Mouse (Mus musculus): ENCODE data around the gene Srgap2.

Gene Srgap2

DNA sequence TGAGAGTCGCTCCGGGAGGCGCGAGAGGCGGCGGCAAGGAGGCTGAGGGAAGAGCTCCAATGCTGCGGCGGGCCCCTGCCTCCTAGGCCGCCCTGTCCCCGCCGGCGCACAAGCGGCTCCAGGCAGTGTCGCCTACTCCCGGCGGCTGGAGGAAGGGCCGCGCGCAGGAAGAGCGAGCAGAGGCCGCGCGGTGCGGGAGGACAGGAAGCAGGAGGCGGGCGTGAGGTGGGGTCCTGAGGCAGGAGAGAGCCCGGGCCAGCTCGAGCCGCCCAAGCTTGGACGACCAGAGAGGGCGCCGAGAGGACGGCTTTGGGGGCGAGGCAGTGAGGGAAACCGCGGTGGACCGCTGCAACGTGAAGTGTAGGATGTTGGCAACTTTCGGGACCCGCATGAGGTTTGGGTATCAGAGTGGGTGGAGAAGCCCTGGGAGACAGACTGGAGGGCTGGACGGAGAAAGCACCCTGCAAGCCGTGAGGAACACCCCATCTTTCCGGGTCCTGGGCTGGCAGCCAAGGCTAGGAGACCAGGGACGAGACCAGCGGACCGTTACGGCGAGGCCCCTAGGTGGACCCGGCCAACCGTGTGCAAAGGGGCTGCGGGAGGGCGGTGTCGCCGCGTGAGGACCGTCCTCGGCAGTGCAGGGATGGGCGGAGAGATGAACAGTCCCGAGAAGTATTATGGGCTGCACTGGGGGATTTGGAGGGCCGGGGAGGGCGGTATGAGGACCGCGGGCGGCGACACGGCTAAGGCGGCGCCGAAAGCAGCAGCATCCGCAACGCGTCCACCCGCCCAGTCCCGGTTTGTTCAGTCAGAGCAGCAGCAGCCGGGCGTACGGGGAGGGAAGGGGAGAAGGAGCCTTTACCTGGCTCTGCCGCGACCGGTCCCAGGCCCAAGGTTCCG lies 531 bp downstream of the Srgap2 start:
- in situ Hi-C loops (cut with MboI; ENCODE audit: low sequenced_read_pairs) = no loop called here

DNA sequence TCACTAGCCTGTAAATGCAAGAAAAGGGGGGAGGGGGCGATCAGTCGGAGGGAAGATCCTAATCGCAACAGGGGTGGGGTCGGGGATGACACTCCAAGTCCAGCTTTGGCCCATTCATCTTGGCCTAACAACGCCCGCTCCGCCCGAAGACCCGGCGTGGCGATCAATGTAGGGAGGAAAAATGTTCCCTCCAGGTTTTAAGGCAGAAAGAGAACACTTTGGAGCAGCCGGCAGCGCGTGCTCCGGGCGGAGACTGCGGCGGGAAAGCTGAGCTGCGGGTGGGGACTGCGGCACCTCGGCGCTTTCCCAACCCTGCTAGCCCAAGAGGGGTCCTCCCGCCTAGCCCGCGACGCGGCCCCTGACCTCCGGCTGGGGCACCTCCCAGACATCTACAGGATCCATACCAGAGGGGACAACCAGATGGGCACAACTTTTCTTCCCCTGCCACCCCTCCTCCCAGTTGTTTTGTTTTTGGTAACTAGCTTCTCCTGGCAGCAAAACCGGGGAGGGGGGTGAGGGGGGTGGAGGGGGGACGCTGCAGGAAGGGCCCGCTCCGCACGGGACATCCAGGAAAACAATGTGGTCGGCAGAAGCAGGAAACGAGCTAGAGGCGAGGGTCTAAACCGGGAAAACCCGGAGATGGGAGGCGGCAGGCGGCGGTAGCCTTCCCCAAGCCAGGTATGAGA lies 1.4 kb downstream of the Srgap2 start:
- in situ Hi-C loops (cut with MboI; ENCODE audit: low sequenced_read_pairs) = no loop called here

- in situ Hi-C loops (cut with MboI; ENCODE audit: low sequenced_read_pairs) = no loop called here
Observed at GRCm38 (mm10) chr1:131525101-131525585, 2.0 kb downstream of the Srgap2 start.

- in situ Hi-C loops (cut with MboI; ENCODE audit: low sequenced_read_pairs) = no loop called here
Observed at GRCm38 (mm10) chr1:131523794-131524193, 3.4 kb downstream of the Srgap2 start.

GRCm38 (mm10) chr1:131516588-131516987 lies 10.6 kb downstream of the Srgap2 start:
- in situ Hi-C loops (cut with MboI; ENCODE audit: low sequenced_read_pairs) = no loop called here

DNA sequence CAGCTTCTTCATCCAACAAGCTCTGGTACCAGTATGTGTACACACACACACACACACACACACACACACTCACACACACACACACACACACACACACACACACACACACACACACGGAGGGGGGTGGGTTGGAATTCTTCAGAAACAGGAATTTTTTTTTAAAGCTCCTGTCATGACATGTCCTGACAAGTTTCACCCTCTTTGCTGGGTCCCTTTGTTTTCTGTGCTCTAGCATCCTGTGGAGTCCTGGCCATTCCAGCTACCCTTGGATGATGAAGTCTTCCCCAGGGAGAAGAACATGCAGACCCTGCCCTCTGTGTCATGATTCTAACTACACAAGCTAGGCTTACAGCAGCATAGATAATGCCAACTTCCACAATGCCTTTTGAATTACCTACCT lies 13.0 kb downstream of the Srgap2 start:
- in situ Hi-C loops (cut with MboI; ENCODE audit: low sequenced_read_pairs) = no loop called here

DNA sequence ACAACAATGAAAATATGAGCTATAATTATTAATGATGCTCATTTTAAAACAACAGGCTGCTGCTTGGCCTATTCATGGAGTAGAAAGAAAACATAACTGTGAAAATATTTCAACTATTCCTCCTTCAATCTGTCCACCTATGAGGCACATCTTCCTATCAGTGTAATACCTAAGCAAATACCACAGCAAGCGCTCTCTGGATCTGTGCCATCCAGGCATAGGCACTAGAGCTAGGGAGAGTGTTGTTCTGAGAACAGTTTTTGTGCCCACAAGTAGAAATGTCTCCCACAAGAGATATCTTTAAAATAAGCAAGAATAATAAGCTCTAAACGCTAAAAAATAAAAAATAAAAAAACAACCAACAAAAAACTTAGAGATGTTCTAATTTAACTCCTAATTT lies 14.0 kb downstream of the Srgap2 start:
- in situ Hi-C loops (cut with MboI; ENCODE audit: low sequenced_read_pairs) = no loop called here

- in situ Hi-C loops (cut with MboI; ENCODE audit: low sequenced_read_pairs) = no loop called here
Observed at GRCm38 (mm10) chr1:131511661-131512500, 15.3 kb downstream of the Srgap2 start.

DNA sequence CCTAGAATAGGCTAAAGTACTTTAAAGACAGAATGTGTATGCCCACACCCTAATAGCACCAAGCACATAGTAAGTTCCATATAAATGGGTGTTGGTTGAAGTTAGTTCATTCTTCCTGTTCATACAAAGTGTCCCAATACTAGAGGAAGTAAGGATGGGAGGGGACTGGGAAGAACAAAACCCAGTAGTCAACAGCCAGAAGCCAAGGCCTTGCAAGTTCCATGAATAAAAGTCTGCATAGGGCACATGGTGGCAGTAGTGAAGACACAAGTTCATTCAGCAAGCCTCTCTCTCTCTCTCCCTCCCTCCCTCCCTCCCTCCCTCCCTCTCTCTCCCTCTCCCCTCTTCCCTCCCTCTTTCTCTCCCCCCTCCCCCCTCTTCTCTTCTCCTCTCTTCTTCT lies 16.0 kb downstream of the Srgap2 start:
- in situ Hi-C loops (cut with MboI; ENCODE audit: low sequenced_read_pairs) = no loop called here

DNA sequence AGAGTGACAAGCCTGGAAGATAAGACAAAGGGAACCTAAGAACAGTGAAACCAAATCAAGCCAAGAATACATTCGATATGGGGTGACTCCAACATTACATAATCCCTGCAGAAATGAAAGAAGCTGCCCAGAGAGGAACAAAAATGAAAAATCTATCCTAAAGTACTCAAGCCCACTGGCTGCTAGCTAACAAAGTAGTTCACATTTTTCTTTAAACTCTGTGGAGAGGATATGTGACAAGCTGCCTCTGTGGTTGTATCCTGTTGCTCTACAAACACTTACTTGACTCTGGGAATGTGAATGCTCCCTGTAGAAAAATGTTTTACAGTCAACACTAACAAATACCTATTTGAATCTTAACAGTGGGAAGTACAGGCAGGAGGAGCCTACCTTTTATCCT lies 25.5 kb downstream of the Srgap2 start:
- in situ Hi-C loops (cut with MboI; ENCODE audit: low sequenced_read_pairs) = no loop called here

DNA sequence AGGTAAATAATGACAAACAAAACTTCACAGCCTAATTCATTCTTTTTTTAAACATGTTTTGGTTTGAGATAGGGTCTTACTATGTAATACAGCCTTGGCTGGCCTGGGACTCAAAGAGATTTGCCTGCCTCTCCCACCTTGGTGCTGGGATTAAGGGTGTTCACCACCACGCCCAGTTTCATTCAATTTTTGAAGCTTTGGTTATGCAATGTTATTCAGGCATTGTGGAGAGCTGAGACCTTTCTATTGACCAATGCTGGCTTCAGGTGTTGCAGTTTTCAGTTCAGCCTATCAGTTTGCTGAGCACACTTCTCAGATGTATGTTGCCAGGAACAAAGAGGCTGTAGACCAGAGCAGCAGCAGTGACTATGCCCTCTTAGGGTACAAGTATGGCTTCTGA lies 28.9 kb downstream of the Srgap2 start:
- in situ Hi-C loops (cut with MboI; ENCODE audit: low sequenced_read_pairs) = no loop called here

- in situ Hi-C loops (cut with MboI; ENCODE audit: low sequenced_read_pairs) = no loop called here
Observed at GRCm38 (mm10) chr1:131493966-131494898, 32.9 kb downstream of the Srgap2 start.

- in situ Hi-C loops (cut with MboI; ENCODE audit: low sequenced_read_pairs) = no loop called here
Observed at GRCm38 (mm10) chr1:131492360-131492759, 34.8 kb downstream of the Srgap2 start.

DNA sequence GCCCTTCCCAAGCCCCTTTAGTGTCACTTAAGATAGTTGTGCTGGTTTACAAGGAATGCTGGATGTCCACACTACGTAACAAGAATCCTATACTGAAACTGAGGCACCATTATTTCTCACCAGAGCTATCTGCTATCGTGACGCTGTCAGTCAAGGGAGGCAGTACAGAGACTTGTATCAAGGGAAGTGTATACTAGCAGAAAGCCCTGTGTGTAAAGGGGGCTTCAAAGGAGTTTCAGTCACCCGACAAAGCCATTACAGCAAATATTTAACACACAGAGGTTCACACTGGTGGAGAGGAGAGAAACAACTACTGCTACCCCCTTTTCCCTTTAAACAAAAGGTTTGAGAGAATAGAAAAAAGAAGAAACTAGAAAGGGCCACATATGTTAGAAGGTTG lies 35.6 kb downstream of the Srgap2 start:
- in situ Hi-C loops (cut with MboI; ENCODE audit: low sequenced_read_pairs) = no loop called here

- in situ Hi-C loops (cut with MboI; ENCODE audit: low sequenced_read_pairs) = no loop called here
Observed at GRCm38 (mm10) chr1:131489312-131489711, 37.8 kb downstream of the Srgap2 start.

GRCm38 (mm10) chr1:131486094-131486850 lies 40.9 kb downstream of the Srgap2 start:
- in situ Hi-C loops (cut with MboI; ENCODE audit: low sequenced_read_pairs) = no loop called here

DNA sequence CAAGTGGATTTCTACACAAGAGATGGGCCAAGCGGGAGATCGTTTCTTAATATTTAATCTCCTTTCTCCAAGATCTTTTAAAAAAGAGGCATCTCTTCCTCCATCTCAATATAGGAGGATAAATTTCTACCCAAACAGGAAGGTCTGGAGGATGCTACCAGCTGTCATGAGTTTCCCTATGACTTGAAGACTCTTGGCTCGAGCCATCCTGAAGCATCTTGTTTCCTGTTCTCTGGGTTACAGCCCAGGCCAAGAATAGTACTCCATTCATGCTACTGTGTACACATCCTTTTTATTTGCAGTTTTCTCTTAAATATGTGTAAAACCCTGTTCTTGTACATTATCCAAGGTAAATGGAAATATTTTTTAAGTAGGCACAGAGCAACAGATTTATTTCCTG lies 44.9 kb downstream of the Srgap2 start:
- in situ Hi-C loops (cut with MboI; ENCODE audit: low sequenced_read_pairs) = no loop called here

DNA sequence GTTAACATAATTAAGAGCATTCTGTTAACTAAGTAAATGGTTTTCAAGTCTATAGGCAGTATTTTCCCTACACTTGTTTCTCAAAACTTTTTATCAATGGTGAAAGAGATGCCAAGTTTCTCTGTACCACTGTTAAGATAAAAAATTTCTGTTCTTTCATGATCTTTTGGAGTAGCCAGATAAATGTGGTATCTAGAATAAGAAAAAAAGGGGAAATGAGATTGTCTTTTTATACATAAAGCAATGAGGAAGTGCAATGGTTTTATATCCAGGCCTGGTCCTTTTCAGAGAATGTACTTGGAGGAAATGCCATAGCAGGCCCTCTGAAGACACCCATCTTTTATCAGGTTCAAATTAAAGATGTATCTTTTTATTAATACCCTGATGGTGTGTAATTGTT lies 45.8 kb downstream of the Srgap2 start:
- in situ Hi-C loops (cut with MboI; ENCODE audit: low sequenced_read_pairs) = no loop called here

DNA sequence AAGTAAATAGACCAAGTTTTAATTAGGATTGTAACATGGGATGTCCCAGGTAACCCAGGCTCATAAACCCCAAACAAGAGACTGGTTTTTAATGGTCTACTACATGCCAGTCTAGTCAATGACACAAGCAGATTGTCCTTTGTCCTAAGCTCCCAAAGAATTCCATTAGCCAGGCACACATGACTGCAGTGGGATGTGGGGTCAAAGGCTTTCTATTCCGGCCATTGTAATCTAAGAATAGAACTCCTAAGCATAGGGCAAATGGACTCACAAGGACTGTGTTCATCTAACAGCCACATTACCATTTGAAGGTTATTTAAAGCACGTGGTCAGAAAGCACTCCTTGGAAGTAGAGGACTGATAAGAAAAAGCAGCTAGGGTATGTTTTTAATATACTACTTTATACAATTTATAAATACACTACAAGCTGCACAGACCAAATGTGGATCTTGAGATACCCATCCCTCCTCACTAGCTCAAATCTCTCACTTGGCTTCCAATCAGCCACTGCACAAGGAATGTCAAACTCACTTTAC lies 48.3 kb downstream of the Srgap2 start:
- in situ Hi-C loops (cut with MboI; ENCODE audit: low sequenced_read_pairs) = no loop called here
